Mouse (Mus musculus): ENCODE data around the gene Gm9044.
"Not testable (repeated sequence)": the region's sequence is repeated elsewhere in the genome, so short reads cannot be mapped to it uniquely, and the experiment has no call there.

The Gm9044 gene

DNA sequence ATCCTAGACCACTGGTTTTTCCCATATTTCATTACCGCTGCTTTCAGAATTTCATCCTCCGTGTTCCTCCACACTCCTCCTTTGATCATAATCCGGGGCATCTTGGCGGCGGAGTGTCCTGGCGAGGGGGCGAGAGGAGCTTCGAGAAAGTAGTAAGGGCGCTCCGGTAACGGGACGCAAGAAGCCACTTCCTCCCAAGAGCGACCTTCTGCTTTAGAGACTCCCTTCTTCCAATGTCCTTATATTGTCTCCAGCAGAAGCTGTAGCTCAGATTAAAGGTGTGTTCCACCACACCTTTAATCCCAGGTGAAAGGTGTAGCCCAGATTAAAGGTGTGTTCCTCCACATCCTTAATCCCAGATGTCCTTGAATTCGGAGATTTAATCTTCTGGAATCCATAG lies at the start of gene Gm9044:
Gene Gm9044, minus strand, starts transcription at position 101 of the 400 bp plus-strand sequence.
- DNase-seq = not testable (repeated sequence)

DNA sequence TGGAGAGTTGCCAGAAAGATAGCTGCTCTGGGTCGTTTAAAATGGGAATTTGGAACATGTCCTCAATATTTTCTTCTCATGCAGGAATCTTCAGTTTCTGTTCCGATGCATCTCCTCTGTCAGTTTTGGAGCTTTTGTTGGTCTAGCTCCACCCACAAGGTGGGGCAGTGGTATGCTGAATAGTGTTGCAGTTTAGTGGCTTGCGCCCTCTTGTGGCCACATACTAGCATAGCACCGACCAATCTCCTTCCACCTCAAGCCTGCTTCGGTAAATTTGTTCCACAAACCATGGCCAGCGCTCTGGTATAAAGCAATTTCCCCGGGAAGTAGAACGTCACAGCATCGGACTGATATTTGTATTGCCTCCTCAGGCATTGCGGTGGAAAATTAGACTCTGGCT lies 38.2 kb upstream of the Gm9044 start:
- peak; percentile 78 to 84 for DNase-seq

DNA sequence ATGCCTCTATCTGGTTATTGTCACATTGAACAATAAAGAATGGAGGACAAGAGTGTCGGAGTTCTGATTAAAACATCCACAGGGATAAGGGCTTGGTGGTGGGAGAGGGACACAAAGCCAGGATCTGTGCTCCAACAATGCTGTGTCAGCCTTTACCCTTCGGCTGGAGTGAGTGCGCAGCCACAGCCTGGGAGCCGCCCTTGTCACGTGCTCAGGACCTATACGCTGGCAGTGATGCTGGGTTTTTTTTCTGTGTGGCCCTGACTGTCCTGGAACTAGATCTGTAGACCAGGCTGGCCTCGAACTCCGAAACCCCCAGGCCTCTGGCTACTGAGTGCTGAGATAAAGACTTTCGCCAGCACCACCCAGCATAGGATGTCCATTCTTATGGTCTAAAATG lies 37.3 kb upstream of the Gm9044 start:
- DNase-seq = no peak

DNA sequence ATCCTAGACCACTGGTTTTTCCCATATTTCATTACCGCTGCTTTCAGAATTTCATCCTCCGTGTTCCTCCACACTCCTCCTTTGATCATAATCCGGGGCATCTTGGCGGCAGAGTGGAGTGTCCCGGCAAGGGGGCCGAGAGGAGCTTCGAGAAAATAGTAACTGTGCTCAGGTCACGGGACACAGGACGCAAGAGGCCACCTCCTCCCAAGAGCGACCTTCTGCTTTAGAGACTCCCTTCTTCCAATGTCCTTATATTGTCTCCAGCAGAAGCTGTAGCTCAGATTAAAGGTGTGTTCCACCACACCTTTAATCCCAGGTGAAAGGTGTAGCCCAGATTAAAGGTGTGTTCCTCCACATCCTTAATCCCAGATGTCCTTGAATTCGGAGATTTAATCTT lies 21.8 kb upstream of the Gm9044 start, which contains the start of gene Gm9049:
Gene Gm9049, minus strand, starts transcription at position 101 of the 400 bp plus-strand sequence.
- not testable (repeated sequence) for DNase-seq

DNA sequence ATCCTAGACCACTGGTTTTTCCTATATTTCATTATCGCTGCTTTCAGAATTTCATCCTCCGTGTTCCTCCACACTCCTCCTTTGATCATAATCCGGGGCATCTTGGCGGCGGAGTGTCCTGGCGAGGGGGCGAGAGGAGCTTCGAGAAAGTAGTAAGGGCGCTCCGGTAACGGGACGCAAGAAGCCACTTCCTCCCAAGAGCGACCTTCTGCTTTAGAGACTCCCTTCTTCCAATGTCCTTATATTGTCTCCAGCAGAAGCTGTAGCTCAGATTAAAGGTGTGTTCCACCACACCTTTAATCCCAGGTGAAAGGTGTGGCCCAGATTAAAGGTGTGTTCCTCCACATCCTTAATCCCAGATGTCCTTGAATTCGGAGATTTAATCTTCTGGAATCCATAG lies 16.4 kb upstream of the Gm9044 start, which contains the start of gene Gm9048:
Gene Gm9048, minus strand, starts transcription at position 101 of the 400 bp plus-strand sequence.
- DNase-seq = not testable (repeated sequence)

DNA sequence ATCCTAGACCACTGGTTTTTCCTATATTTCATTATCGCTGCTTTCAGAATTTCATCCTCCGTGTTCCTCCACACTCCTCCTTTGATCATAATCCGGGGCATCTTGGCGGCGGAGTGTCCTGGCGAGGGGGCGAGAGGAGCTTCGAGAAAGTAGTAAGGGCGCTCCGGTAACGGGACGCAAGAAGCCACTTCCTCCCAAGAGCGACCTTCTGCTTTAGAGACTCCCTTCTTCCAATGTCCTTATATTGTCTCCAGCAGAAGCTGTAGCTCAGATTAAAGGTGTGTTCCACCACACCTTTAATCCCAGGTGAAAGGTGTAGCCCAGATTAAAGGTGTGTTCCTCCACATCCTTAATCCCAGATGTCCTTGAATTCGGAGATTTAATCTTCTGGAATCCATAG lies 10.9 kb upstream of the Gm9044 start, which contains the start of gene Gm9046:
Gene Gm9046, minus strand, starts transcription at position 101 of the 400 bp plus-strand sequence.
- not testable (repeated sequence) for DNase-seq

DNA sequence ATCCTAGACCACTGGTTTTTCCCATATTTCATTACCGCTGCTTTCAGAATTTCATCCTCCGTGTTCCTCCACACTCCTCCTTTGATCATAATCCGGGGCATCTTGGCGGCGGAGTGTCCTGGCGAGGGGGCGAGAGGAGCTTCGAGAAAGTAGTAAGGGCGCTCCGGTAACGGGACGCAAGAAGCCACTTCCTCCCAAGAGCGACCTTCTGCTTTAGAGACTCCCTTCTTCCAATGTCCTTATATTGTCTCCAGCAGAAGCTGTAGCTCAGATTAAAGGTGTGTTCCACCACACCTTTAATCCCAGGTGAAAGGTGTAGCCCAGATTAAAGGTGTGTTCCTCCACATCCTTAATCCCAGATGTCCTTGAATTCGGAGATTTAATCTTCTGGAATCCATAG lies 5.5 kb upstream of the Gm9044 start, which contains the start of gene Gm9045:
Gene Gm9045, minus strand, starts transcription at position 101 of the 400 bp plus-strand sequence.
- not testable (repeated sequence) for DNase-seq

DNA sequence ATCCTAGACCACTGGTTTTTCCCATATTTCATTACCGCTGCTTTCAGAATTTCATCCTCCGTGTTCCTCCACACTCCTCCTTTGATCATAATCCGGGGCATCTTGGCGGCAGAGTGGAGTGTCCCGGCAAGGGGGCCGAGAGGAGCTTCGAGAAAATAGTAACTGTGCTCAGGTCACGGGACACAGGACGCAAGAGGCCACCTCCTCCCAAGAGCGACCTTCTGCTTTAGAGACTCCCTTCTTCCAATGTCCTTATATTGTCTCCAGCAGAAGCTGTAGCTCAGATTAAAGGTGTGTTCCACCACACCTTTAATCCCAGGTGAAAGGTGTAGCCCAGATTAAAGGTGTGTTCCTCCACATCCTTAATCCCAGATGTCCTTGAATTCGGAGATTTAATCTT lies 5.3 kb downstream of the Gm9044 start, which contains the start of gene Gm9040:
Gene Gm9040, minus strand, starts transcription at position 101 of the 400 bp plus-strand sequence.
- not testable (repeated sequence) for DNase-seq

DNA sequence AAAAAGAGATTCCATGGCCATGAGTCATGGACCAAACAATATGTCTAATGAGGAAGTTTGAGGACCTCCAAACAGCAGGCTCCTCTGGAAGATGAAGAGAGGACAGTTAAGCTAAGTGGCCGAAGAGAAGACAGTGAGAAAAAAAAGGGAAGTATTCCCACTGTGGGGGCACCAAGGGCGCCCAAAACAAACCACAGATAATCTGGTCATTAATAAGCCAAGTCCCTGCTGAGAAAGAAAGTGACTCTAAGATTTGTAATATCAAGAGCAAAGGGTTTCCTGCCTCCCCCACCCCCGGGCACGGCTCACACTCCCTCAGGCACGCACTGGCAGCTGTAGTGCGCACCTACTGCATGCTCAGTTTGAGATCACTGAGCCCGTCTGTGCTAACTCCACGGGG lies 13.2 kb downstream of the Gm9044 start:
- DNase-seq = no peak

DNA sequence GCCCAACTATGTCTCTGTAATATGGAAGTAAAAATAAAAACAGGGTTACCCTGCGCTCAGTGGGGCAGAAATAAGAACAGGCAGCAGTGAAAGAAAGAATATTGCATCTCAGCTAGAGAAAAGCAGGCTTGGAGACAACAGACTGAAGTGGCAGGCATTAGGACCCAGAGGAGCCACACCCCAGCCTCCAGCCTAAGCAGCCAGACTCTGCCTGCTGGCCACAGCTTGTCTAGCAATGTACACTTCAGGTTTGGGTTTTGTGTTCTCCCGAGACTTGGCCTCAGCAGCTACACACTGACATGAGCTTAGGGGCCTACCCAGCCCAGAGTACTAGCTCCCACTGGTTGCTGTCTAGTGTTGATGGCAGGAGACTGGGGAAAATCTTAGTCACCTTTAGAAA lies 30.1 kb downstream of the Gm9044 start:
- not testable (repeated sequence) for DNase-seq

DNA sequence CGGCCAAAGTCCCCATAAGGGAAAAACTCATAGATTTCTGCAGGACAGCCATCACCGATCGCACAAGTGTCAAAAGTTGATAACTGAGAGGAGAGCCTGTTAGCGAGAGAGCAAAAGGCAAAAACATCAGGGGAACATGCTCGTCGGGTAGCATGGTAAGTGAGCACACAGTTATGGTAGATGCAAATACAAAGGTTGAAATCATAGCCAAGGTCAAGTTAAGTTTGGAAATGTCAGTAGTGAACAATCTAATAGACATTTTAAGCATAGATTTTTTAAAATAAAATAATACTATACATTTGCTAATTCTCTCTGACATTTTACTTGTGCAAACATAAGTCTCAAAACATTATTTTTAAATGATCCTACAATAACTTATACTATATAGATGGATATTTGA lies 37.3 kb downstream of the Gm9044 start, which contains the start of gene Iltifb:
Gene Iltifb, minus strand, starts transcription at position 101 of the 400 bp plus-strand sequence.
- no peak for DNase-seq

DNA sequence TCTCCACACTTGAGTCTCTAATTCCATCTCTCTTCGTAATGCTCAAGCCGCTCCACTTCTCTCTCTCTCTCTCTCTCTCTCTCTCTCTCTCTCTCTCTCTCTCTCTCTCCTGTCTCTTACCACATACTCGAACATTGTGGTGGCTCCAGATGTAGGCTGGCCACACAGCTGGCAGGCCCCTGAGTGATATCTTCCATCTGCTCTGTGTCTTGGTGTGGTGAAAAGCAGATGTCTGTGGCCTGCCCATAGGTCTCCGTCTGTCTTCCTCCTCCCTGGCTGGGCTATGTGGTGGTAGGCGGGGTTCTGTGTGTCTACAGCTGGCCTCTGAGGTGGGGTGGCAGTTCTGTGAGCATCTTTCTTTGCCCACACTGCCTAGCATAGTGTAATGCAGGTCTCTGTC lies 49.2 kb downstream of the Gm9044 start:
- not testable (repeated sequence) for DNase-seq

DNA sequence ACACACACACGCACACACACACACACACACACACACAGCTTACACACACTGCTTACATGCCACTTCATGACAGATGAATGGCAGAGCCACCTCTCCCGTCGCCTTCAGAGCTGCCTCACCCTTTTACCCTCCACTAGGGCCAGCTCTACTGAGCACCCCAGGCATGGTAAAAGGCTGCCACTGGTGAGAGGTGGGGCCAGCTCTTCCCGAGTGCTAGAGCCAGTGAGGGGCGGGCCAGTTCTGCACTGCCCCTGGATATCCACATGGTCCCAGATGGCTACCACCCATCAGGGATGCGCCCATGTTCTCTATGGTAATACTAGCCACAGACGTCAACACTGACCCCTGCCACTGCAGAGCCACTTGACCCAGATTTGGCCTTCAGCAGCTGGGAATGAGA lies 49.6 kb downstream of the Gm9044 start:
- not testable (repeated sequence) for DNase-seq
